Mouse (Mus musculus) C2C12 (cell line): ENCODE results near the gene Prkab2. TPM values are rescaled to one million over a fixed set of nuclear protein-coding genes. Genes with fewer than 3 reads are reported as not detected.

Source experiments
- H3K27me3 ChIP-seq: one replicate; pipeline ENCODE4 v1.6.1; 2011; ENCODE audit not compliant: control insufficient read depth, insufficient read depth, insufficient read length
- H3K36me3 ChIP-seq: one replicate; pipeline ENCODE4 v1.6.1; 2011; ENCODE audit not compliant: control insufficient read depth, insufficient read depth
- H3K4me3 ChIP-seq: one replicate; pipeline ENCODE4 v1.5.1; 2011; ENCODE audit warnings: mild to moderate bottlenecking, control low read depth; ENCODE audit not compliant: poor library complexity, insufficient read depth, severe bottlenecking
- H3K79me2 ChIP-seq: one replicate; pipeline ENCODE4 v1.6.1; 2011; ENCODE audit not compliant: control insufficient read depth, insufficient read depth
- H3K79me3 ChIP-seq: one replicate; pipeline ENCODE4 v1.6.1; 2011; ENCODE audit warnings: low read depth, control low read depth
- H3ac ChIP-seq: one replicate; pipeline ENCODE3; 2011; ENCODE audit warnings: low read depth; ENCODE audit not compliant: control insufficient read depth, insufficient read length
- CEBPB ChIP-seq: IDR thresholded peaks from one replicate; pipeline ENCODE4 v1.6.1; 2011; ENCODE audit warnings: low read depth, mild to moderate bottlenecking, control low read depth, moderate library complexity
- CTCF ChIP-seq: IDR thresholded peaks from one replicate; pipeline ENCODE4 v1.5.1; 2011; ENCODE audit not compliant: control insufficient read depth, insufficient read depth, insufficient read length
- FOSL1 ChIP-seq: IDR thresholded peaks from one replicate; pipeline ENCODE4 v1.8.0; 2011; ENCODE audit warnings: mild to moderate bottlenecking, low read length; ENCODE audit not compliant: poor library complexity, insufficient read depth, severe bottlenecking
- MAX ChIP-seq: IDR thresholded peaks from one replicate; pipeline ENCODE4 v1.6.1; 2011; ENCODE audit warnings: mild to moderate bottlenecking, control low read depth
- MYOD1 ChIP-seq: IDR thresholded peaks from one replicate; pipeline ENCODE4 v1.6.1; 2011; ENCODE audit warnings: low read depth; ENCODE audit not compliant: control insufficient read depth, insufficient read length
- MYOG ChIP-seq: IDR thresholded peaks from one replicate; pipeline ENCODE4 v1.6.1; 2011; ENCODE audit not compliant: control insufficient read depth, insufficient read length; ENCODE audit errors: extremely low read depth
- USF1 ChIP-seq: IDR thresholded peaks from one replicate; pipeline ENCODE4 v1.6.1; 2011; ENCODE audit warnings: low read depth, mild to moderate bottlenecking, control low read depth, moderate library complexity
- polyA plus RNA-seq: library from polyadenylated mRNA; unstranded; fragments of >200 nt; fragmentation: generic; extraction: Trizol; gene quantifications from one replicate; pipeline ENCODE4 v1.2.1, GENCODE M21; 2012; ENCODE audit warnings: missing spikeins

The Prkab2 gene
- polyA plus RNA-seq, 1 experiment = 5.6 TPM

- TF ChIP-seq USF1 (no peak), MYOG (no peak), MAX (no peak), FOSL1 (no peak), CTCF (no peak), MYOD1 (no peak), CEBPB (no peak)
- no peaks in the 10 kb centered on the region for H3K27me3 ChIP-seq
- peaks cover 3% of the 10 kb centered on the region for H3K36me3 ChIP-seq
- H3K4me3 ChIP-seq = no peak overlapping the region
- H3K79me3 ChIP-seq = no peaks in the 10 kb centered on the region
- no peak overlapping the region for H3ac ChIP-seq
- H3K79me2 ChIP-seq = no peaks in the 10 kb centered on the region
Measured at GRCm38 (mm10) chr3:97689289-97689688, 31.3 kb downstream of the Prkab2 start.

- no peak for TF ChIP-seq MYOG
- Histone ChIP-seq H3K4me3 (no peak overlapping the region), H3K36me3 (peaks cover 6% of the 10 kb centered on the region), H3K79me3 (no peaks in the 10 kb centered on the region), H3K79me2 (no peaks in the 10 kb centered on the region), H3ac (no peak overlapping the region), H3K27me3 (no peaks in the 10 kb centered on the region)
Measured at GRCm38 (mm10) chr3:97690590-97690989, 32.6 kb downstream of the Prkab2 start.

GRCm38 (mm10) chr3:97691443-97692017, 33.5 kb downstream of the Prkab2 start:
- H3K4me3 ChIP-seq = no peak overlapping the region
- H3K36me3 ChIP-seq = peaks cover 6% of the 10 kb centered on the region
- H3K27me3 ChIP-seq = no peaks in the 10 kb centered on the region
- no peak overlapping the region for H3ac ChIP-seq
- no peaks in the 10 kb centered on the region for H3K79me2 ChIP-seq
- H3K79me3 ChIP-seq = no peaks in the 10 kb centered on the region
- no peak for TF ChIP-seq MAX
- no peak for TF ChIP-seq CEBPB
- no peak for TF ChIP-seq FOSL1
- TF ChIP-seq CTCF = no peak
- TF ChIP-seq USF1 = no peak
- no peak for TF ChIP-seq MYOD1
- no peak for TF ChIP-seq MYOG

- Histone ChIP-seq H3K27me3 (no peaks in the 10 kb centered on the region), H3K4me3 (no peak overlapping the region), H3K79me2 (no peaks in the 10 kb centered on the region), H3K79me3 (no peaks in the 10 kb centered on the region), H3K36me3 (peaks cover 6% of the 10 kb centered on the region), H3ac (no peak overlapping the region)
- TF ChIP-seq MAX = no peak
- no peak for TF ChIP-seq MYOD1
- TF ChIP-seq FOSL1 = no peak
- no peak for TF ChIP-seq MYOG
- TF ChIP-seq CTCF = no peak
- no peak for TF ChIP-seq USF1
- TF ChIP-seq CEBPB = no peak
Measured at GRCm38 (mm10) chr3:97693806-97694205, 35.8 kb downstream of the Prkab2 start.

GRCm38 (mm10) chr3:97696866-97697265, 38.9 kb downstream of the Prkab2 start:
- no peaks in the 10 kb centered on the region for H3K27me3 ChIP-seq
- no peak overlapping the region for H3K4me3 ChIP-seq
- no peaks in the 10 kb centered on the region for H3K79me2 ChIP-seq

GRCm38 (mm10) chr3:97697291-97697690, 39.3 kb downstream of the Prkab2 start:
- Histone ChIP-seq H3ac (no peak overlapping the region), H3K36me3 (peaks cover 6% of the 10 kb centered on the region), H3K79me3 (no peaks in the 10 kb centered on the region), H3K4me3 (no peak overlapping the region), H3K27me3 (no peaks in the 10 kb centered on the region), H3K79me2 (no peaks in the 10 kb centered on the region)
- no peak for TF ChIP-seq CEBPB

More at GRCm38 (mm10) chr3:97696866-97697265, 38.9 kb downstream of the Prkab2 start:
- Histone ChIP-seq H3K79me3 (no peaks in the 10 kb centered on the region), H3ac (no peak overlapping the region), H3K36me3 (peaks cover 6% of the 10 kb centered on the region)
- TF ChIP-seq MYOG = no peak
- TF ChIP-seq USF1 = no peak
- TF ChIP-seq FOSL1 = no peak
- TF ChIP-seq CEBPB = no peak
- TF ChIP-seq MAX = no peak
- no peak for TF ChIP-seq MYOD1
- TF ChIP-seq CTCF = no peak
